Mouse (Mus musculus) cerebellum, adult 11 months (tissue): ENCODE measurements around the gene Stk11ip.

Experiments used
- DNase-seq: peaks from one replicate; pipeline ENCODE4 v3.0.0; 2022

The Stk11ip gene

DNA sequence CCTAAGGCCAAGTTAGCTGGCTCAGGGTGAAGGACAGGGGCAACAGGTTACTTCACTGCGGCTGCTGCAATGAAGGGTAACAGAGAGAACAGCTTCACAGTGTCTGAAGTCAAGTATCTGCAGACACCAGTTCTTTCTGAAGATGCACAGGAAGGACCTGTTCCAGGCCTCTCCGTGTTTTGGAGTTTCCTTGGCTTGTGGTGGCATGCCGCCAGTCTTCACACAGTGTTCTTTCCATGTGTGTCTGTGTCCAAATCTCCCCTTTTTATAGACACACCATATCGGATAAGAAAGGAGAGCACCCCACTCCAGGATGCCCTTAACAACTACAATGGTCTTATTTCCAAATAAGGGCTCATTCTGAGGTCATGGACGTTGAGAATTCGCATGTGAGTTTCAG, 23.0 kb downstream of the Stk11ip start:
- DNase-seq: no peak

DNA sequence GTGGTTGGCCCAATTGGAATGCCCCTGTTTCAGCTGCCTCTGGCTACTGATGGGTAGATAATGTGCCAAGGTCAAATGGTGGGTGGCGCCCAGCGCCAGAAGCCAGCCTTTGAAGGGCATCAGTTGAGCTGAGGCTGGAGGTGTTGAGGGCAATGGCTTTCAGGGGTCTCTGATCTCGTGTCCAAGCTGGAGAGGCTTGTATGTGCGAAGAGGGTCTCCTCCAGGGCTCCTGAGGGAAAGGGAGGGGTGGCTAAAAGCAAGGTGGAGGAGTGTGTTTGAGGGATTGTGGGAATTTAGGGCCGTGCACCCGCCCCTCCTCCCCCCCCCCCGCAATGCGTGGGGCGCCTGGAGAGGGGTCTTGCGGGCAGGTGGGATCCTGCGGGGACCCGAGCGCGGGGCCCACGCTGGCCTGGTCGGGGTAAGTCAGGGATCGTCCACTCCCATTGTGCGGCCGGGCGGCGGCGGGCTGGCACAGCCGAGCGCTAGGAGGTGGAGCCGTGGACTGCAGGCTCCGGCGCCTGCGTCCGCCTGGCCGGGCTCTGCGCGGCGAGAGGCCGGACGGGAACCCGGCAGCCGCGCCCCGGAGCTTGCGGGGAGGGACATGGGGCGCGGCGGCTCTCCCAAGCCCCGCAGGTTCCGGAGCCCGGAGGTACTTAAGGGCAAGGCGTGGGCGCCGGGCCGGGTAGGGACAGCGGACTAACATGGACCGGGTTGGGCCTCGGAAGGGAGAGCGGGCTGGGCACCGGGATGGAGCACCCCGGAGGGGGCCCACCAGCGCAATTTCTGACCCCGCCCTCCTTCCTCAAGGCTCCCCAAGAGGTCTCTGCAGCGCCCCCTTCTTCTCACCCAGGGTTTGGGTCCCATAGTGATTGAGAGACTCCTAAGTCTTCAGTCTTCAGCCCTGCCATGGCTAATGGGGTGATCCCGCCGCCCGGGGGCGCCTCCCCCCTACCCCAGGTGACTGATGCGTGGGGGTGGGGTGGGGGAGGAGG, 24.9 kb downstream of the Stk11ip start, which contains the start of gene Slc4a3:
Gene Slc4a3, plus strand, starts transcription at position 302 of the 992 bp plus-strand sequence.
- DNase-seq: peak; percentile 75

DNA sequence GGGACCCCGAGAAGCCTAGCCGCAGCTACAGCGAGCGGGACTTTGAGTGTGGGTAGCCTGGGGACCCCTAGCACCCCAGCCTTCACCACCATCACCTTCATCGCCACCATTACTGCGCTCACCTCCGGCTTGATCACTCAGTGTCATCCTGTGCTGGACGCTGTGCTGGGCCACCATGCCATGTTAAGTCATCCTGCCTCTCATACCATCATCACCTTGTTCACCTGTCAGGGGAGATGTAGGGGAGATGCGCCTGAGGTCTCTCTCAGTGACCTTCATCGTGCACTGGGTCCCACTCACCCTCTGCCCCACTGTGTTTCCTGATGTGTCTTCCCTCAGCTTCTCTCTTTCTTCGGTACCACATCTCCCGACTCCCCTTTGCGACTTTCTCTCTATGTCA, 26.0 kb downstream of the Stk11ip start:
- no peak for DNase-seq

DNA sequence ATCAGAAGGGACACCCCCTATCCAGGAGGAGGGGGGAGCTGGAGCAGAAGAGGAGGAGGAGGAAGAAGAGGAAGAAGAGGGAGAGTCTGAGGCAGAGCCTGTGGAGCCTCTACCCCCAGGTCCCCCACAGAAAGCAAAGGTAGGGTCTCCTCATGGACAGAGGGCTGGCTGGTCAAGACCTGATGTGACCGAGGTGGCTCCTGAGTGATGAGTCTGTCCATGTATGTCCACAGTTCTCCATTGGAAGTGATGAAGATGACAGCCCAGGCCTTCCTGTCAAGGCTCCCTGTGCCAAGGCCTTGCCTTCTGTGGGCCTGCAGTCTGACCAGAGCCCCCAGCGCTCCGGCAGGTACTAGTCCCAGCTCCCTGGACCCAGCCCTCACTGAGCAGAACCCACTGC, 26.8 kb downstream of the Stk11ip start:
- no peak for DNase-seq

DNA sequence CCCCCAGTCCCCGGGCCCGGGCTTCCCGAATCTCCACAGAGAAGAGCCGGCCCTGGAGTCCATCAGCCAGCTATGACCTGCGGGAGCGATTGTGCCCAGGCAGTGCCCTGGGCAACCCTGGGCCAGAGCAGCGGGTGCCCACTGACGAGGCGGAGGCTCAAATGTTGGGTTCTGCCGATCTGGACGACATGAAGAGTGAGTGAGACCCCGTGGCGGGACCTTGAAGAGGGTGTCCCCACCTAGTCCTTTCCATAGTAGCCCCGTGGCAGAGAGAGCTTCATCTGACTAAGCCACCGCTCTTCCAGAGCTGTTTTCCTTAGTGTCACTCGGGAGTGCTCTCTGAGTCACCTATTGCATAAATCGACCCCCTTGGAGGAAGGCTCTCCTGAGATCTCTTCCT, 27.5 kb downstream of the Stk11ip start:
- no peak for DNase-seq

DNA sequence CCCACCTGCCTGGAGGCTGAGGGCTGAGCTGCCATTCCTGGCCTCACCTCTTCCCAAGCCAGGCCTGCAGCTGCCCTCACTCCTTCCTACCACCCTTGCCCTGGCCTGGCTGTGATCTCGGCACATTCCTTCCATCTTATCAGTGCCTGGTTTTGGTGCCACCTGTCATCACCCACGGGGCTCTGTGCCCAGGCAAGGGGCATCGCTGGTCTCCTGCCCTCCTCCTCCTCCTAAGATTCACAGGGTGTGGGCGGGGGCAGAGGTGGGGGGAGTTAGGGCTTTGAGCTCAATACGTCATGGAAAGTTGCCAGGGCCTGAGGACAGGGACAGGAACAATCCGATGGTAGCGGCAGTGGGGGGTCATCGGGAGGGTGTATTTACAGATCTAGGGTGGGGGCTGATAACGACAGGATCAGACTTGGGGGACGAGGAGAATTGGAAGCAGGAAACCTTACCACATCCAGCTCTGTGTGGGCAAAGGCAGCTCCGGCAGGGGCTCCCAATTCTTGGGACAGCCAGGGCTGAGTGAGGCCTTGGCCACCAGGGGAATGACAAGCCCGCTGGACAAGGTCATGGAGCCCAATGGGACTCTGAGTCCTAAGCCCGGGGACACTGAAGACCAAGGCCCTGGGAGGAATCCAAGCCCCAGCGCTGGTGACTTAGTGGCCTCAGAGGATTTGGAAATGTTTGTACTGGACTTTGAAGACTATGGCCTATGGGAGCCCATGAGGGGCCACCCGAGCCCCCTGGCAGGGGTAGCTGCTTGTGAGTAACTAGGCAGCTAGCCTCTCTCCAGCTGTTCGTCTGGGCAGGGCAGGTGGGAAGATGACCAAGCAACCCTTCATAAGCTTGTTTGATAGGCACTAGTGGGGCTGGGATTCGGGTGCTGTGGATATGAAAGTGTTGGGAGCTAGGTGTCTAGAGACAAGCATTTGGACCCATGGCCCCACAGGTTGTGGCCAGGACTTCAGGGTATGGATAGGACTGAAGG, 28.3 kb downstream of the Stk11ip start:
- no peak for DNase-seq

DNA sequence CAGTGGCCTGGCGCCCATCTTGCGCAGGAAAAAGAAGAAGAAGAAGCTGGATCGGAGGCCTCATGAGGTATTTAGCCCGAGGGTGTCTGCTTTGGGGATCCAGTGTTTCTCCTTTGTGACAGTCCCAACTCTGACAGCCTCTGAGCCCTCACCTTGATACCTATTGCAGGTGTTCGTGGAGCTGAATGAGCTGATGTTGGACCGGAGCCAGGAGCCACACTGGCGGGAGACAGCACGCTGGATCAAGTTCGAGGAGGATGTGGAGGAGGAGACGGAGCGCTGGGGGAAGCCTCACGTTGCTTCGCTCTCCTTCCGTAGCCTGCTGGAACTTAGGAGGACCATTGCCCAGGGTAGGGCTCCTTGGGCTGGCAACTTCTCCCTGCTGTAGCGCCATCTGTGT, 29.3 kb downstream of the Stk11ip start:
- DNase-seq: no peak

DNA sequence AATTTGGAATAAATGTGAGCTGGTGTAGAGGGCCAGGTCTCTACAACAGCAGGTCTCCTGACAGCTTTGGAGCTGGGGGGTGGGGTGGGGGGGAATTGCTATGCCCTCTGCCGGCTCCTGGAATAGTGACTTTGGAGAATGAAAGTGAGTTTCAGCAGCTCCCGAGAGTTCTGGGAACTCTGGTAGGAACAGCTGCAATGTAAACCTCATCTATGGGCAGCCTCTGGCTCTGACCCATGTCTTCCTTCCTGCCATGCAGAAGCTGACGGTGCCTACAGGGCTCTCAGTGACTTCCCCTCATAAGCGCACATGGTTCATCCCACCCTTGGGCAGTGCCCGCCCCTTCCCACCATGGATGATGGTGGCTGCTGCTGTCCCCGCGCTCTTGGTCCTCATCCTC, 34.4 kb downstream of the Stk11ip start:
- no peak for DNase-seq

DNA sequence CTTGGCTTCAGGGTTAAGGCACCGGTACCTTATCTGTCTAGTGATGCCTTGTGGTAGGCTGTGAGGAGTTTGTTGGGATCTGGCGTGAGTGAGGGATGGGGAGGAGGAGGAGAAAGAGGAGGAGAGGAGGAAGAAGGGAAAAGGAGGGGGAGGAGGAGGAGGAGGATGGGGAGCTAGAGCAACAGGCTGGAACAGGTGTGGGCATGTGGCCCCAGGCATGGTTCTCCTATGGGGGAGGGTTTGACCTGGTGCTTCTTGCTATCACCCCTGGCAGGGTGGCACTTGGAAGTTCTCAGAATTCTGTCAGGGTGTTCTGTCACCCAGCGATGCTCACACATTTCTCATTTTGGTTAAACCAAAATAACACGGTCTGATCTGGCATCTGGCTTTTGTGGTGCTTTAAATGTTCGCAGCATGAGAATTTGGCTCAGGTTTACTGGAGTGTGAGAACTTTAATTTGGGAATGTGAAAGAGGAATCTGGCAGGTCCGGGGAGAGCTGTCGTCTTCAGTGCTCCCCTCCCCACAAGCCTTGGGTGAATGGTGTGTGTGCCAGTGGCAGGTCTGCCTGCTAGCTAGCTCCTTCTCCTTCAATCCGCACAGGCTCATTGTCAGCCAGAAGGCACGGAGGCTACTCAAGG, 34.9 kb downstream of the Stk11ip start:
- DNase-seq: no peak

DNA sequence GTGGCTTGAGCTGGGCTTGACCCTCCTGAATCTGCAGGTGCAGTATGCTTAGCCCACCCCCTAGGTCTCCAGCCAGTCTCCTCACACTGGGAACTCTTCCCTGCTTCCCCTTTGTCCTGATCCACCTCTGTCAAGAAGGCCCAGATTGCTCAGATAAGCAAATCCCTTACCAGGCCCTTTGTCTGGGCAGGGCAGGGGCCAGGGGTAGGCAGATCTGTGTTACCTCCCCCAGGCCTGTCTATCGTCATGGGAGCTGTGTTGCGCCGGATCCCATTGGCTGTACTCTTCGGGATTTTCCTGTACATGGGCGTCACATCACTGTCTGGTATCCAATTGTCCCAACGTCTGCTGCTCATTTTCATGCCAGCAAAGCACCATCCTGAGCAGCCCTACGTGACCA, 35.7 kb downstream of the Stk11ip start:
- no peak for DNase-seq

DNA sequence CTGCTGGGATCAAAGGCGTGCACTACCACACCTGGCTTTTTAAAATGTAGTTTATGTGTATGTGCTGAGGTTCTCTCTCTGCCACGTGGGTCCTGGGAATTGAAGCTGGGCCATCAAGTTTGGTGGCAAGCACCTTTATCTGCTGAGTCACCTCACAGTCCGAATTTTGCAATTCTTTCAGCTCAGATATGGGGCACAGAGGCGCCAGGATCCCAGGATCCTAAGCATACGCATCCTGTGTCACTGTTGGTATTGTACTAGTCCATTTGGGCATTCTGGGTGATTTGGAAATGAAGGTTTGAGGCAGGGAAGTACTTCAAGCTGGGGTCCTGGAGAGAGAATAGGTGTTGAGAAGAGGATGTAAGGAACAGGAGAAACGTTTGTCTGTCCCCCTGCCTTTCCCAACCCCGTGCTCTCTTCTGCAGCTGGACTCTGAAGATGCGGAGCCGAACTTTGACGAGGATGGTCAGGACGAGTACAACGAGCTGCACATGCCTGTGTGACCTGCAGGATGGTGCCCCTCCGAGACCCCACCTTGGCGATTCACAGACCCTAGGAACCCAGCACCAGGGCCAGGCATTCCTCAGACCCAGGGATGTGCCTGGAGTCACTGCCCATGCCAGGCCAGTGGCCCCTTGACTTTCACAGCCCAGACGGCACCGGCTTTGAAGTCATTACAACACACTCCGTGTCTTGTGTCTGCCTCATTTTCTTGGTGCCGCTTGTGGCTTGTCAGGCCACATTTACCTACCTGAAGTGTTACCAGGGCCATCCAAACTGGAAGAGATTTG, 37.3 kb downstream of the Stk11ip start:
- no peak for DNase-seq

DNA sequence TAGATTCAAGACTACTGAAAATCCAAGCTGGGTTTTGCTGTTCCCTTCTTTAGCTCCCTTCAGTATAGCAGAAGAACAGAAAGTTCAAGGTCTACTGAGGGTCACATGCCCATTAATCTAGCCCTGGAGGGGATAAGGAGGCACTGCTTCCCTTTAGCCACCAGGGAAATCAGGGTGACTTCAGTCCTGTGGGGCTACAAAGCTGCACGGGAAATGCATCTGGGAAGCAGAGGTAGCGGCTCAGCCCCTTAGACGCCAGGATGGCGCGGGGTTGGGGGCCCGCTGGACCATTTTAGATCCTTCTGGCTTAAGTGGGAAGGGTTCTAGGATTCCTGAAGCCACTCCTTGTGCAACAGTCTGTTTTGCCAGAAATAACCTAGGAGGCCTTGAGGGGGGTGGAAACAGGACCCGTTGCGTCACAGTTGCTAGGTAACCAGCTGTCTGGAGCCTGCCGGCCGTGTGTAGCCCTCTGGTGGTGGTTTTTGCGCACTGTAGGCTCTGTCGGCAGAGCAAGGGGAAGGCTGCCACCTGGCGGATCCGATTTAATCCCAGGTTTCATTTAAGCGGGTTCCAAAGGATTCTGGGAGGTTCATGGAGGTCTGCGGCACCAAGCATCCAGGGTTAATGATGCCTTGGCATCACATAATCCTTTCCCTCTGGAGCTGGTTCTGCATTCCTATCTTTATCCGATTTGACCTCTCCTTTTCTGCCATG, 38.0 kb downstream of the Stk11ip start:
- peak; percentile 96 for DNase-seq

DNA sequence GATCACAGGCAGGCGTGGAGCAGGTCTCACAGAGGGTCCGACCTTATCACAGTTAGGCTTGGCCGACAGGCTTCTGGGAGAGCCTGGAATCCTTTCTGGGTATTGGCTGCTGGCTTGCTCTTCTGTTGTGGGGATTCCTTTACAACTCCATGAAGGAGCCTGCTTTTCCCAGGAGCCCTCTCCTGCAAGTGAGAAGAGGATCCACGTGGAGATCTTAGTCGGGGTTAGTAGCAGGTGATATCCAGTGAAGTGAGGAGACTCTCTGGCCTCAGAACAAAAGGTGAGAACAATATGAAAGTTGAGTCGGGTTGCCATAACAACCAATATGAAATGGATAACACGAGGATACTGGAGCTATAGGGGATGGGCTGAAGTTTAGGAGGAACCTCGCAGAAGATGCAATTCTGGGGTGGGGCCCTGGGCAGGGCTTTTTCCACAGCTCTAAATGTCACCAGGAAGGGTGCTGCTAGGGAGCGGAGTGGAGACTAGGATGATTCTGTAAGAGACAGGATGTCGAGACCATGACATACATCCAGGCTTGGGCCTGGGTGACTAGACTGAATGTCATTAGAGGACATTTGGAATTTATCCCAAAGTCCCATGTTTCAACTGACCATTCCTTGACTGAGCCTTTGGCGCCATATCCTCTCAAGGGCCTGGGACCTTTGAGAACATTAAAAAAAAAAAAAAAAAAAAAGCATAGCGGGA, 39.0 kb downstream of the Stk11ip start:
- DNase-seq: no peak

DNA sequence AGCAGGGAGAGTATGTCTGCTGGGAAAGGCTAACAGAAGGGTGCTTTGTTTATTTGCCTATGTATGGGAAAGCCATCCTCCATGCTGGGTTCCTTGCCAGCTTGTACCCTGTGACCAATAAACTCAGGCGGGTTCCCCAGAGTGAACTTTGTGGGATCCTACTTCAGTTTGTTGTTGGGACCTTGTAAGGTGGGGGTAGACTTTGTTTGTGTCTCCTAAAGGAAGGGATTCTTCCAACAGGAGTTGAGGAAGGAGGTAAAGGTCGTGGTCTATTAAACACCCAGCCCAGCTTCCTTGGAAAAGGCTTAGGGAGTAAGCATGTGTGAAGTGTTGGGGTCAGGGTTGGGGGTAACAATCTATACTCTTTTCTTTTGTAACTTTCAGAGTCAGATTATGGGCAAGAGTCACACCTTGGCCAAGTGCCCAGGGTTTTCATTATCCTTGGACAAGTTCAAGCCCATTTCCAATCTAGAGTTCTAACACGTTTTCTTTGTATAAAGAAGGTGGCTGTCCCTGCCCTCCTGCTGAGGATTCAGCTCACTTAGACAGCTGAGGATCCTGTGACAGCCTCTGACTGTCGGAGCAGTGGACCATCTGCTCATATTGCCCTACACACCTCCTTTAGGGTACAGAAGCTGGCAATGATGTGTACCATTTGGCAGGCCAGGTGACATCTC, 40.0 kb downstream of the Stk11ip start:
- DNase-seq: no peak

DNA sequence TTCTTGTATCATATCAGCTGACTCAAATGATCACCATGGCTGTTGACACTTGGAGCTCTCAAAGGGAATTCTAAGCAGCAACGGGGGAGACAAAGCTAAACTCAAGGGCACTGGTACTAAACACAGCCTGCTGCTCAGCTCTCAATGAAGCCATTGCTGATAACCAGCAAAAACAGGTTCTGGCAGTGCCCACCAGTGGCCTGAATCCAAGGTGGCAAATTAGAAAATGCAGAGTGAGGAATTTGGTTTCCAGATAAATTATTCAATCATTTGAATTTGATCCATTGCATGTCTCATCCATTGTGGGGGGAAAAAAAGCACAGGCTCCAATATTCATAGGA, 40.5 kb downstream of the Stk11ip start:
- DNase-seq: no peak

DNA sequence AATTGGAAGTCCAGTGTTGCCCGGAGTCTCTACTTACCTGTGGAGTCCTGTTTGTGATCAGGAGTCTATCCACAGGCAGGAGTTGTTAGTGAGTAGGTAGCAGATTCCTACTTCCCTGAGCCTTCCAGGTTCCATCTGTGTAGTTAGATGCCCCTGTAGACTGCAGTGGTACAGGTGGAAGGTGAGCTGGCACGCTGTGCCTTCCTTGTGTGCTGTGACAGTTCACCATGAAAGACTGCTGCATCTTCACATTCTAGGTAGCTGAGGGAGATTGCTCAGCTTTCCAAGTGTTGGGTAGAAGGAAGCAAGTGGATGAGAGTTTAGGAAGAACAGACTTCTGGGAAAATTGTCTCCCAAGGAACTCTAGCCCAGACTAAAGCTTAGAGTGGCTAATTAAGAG, 42.8 kb downstream of the Stk11ip start:
- no peak for DNase-seq

DNA sequence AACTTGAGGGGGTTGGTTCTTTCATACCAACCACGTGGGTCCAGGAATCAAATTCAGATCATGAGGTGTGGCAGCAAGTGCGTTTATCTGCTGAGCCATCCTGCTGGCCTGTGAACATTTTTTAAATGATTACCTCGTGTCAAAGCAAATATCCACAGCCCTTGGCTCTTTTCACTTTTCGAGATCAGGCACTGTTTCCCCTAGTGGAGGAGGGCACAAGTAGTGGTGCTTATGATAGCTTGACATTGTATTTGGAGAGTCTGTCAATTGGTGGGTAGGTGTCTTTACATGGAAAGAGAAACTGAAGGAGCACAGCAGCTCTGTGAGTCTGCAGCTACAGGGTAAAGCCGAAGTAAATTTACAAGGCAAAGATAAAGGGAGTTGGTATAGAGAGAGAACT, 43.6 kb downstream of the Stk11ip start:
- no peak for DNase-seq

DNA sequence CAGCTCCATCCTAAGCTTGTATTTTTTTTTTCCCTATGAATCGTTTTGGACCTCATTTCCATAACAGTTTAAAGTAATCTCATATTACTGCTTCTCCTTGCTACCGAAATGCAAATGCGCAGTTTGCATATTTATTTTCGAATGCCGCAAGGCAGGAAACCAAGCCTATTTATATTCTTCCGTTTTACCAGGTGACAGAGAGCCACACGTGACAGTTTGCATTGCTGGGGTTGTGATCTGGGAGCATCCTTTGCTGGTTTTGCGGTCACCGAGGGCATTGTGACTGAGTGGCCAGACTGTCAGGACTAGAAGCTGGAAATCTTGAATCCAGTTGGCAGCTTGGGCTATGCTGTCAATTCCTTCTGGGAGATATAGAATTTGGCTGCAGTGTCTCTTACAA, 44.3 kb downstream of the Stk11ip start:
- DNase-seq: no peak

DNA sequence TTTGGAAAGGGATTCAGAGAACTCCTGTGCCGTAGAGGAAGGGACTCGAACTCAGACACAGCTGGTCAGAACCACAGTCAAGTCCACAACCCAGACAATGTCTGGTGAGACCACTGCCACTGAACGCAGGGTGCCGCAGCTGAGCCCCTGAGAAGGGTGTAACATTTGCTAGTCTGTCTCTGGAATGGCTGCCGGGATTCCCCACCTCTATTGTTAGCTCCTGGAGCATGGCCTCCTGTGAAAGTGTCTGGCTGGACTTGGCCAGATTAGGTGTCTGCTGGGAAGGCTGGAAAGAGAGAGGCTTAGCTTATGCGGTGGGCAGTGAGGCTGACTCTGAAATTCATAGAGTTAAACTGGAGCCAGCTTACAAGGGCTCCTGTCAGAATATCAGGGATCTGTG, 49.1 kb downstream of the Stk11ip start:
- no peak for DNase-seq

DNA sequence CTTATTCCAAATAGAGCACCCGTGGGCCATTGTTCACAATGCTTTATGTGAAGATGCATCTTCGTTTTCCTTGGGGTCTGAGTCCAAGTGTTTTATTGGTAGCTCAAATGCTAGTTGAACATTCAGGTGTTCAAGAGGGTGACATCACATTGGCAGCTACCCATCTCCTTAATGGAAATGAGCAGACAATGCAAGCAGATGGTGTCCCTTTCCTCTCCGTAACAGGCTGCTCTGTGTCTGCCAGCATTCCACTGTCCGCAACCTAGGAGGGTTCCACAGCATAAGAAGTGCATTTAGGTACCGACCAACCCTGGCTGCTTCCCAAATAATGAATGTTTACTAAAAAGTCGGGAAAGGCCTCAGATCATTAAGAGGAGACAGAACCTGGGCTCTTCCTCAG, 51.4 kb downstream of the Stk11ip start:
- peak; percentile 85 for DNase-seq
